Mouse (Mus musculus): ENCODE results near the gene Rnasek. TPM values are rescaled to one million over a fixed set of nuclear protein-coding genes. Genes with fewer than 3 reads are reported as not detected.

The Rnasek gene
- polyA plus RNA-seq, 1 experiment from 2014 or later, result 171 TPM

GRCm38 (mm10) chr11:70221603-70222500, 17.8 kb downstream of the Rnasek start:
- peaks cover 67% of the 10 kb centered on the region for H3K27me3 ChIP-seq (ENCODE audit: insufficient read depth, poor library complexity, severe bottlenecking)
- DNase-seq (ENCODE audit: low spot score), result no peak
- peaks cover 21% of the 10 kb centered on the region for H3K36me3 ChIP-seq
- WGBS, result 10% methylated on average over 14 of the region's 14 CpGs
- H3K9me3 ChIP-seq, result no peaks in the 10 kb centered on the region
- H3K4me3 ChIP-seq, result peak overlapping the region; percentile 73
- H3K27ac ChIP-seq, result peak overlapping the region; percentile 93
- H3K4me1 ChIP-seq (replicated peaks), result peaks cover 52% of the 10 kb centered on the region

- under 1% methylated on average over 28 of the region's 28 CpGs for WGBS
- Histone ChIP-seq H3K27ac (peak within 1 kb of the TSS; percentile 93), H3K36me3 (peaks cover 22% of the 10 kb centered on the region), H3K4me1 (replicated peaks) (peaks cover 44% of the 10 kb centered on the region), H3K4me3 (peak within 1 kb of the TSS; percentile 73), H3K9me3 (no peaks in the 10 kb centered on the region), H3K27me3 (ENCODE audit: insufficient read depth, poor library complexity, severe bottlenecking) (peaks cover 67% of the 10 kb centered on the region)
- peak; percentile 95 for DNase-seq (ENCODE audit: low spot score)
These were observed 18.7 kb downstream of the Rnasek start, which contains the start of gene Slc16a13 for GRCm38 (mm10) chr11:70220731-70221602. Gene Slc16a13 (minus strand): TSS chr11:70221064.

GRCm38 (mm10) chr11:70220323-70220722, 19.3 kb downstream of the Rnasek start:
- Histone ChIP-seq H3K27me3 (ENCODE audit: insufficient read depth, poor library complexity, severe bottlenecking) (peaks cover 67% of the 10 kb centered on the region), H3K4me3 (peak overlapping the region; percentile 73), H3K27ac (peak overlapping the region; percentile 93), H3K36me3 (peaks cover 22% of the 10 kb centered on the region), H3K4me1 (replicated peaks) (peaks cover 48% of the 10 kb centered on the region), H3K9me3 (no peaks in the 10 kb centered on the region)
- 1% methylated on average over 24 of the region's 24 CpGs for WGBS
- DNase-seq (ENCODE audit: low spot score), result no peak

GRCm38 (mm10) chr11:70219873-70220272, 19.8 kb downstream of the Rnasek start:
- DNase-seq (ENCODE audit: low spot score), result no peak
- Histone ChIP-seq H3K9me3 (no peaks in the 10 kb centered on the region), H3K27me3 (ENCODE audit: insufficient read depth, poor library complexity, severe bottlenecking) (peaks cover 67% of the 10 kb centered on the region), H3K4me3 (peak overlapping the region; percentile 73), H3K27ac (peak overlapping the region; percentile 93), H3K36me3 (peaks cover 22% of the 10 kb centered on the region), H3K4me1 (replicated peaks) (peaks cover 52% of the 10 kb centered on the region)
- WGBS, result 56% methylated on average over 7 of the region's 7 CpGs

- Histone ChIP-seq H3K36me3 (peaks cover 22% of the 10 kb centered on the region), H3K27ac (0 out of 2 replicates have a peak overlapping the region, but pooled peaks have one; percentile 16), H3K4me1 (replicated peaks) (peaks cover 62% of the 10 kb centered on the region), H3K4me3 (peak overlapping the region; percentile 73), H3K27me3 (ENCODE audit: insufficient read depth, poor library complexity, severe bottlenecking) (peaks cover 67% of the 10 kb centered on the region), H3K9me3 (no peaks in the 10 kb centered on the region)
- WGBS, result 88% methylated on average over 15 of the region's 15 CpGs
- no peak for DNase-seq (ENCODE audit: low spot score)
These were observed 20.7 kb downstream of the Rnasek start for GRCm38 (mm10) chr11:70218741-70219470.

- Histone ChIP-seq H3K36me3 (peaks cover 22% of the 10 kb centered on the region), H3K4me3 (no peak overlapping the region), H3K9me3 (no peaks in the 10 kb centered on the region), H3K4me1 (replicated peaks) (peaks cover 66% of the 10 kb centered on the region), H3K27me3 (ENCODE audit: insufficient read depth, poor library complexity, severe bottlenecking) (peaks cover 69% of the 10 kb centered on the region), H3K27ac (no peak overlapping the region)
- 91% methylated on average over 4 of the region's 4 CpGs for WGBS
- no peak for DNase-seq (ENCODE audit: low spot score)
These were observed 21.6 kb downstream of the Rnasek start for GRCm38 (mm10) chr11:70218039-70218438.

GRCm38 (mm10) chr11:70216103-70216502, 23.5 kb downstream of the Rnasek start:
- WGBS, result 50% methylated on average over 3 of the region's 3 CpGs
- Histone ChIP-seq H3K36me3 (peaks cover 22% of the 10 kb centered on the region), H3K4me1 (replicated peaks) (peaks cover 52% of the 10 kb centered on the region), H3K9me3 (no peaks in the 10 kb centered on the region), H3K27me3 (ENCODE audit: insufficient read depth, poor library complexity, severe bottlenecking) (peaks cover 73% of the 10 kb centered on the region), H3K27ac (no peak overlapping the region), H3K4me3 (no peak overlapping the region)
- no peak for DNase-seq (ENCODE audit: low spot score)

- H3K4me1 ChIP-seq (replicated peaks), result peaks cover 45% of the 10 kb centered on the region
- no peak overlapping the region for H3K27ac ChIP-seq
- peak overlapping the region; percentile 50 for H3K4me3 ChIP-seq
- no peak for DNase-seq (ENCODE audit: low spot score)
- WGBS, result 9% methylated on average over 22 of the region's 22 CpGs
- no peaks in the 10 kb centered on the region for H3K9me3 ChIP-seq
- H3K36me3 ChIP-seq, result peaks cover 22% of the 10 kb centered on the region
- peaks cover 73% of the 10 kb centered on the region for H3K27me3 ChIP-seq (ENCODE audit: insufficient read depth, poor library complexity, severe bottlenecking)
These were observed 24.3 kb downstream of the Rnasek start for GRCm38 (mm10) chr11:70215301-70215700.

- no peaks in the 10 kb centered on the region for H3K9me3 ChIP-seq
- peaks cover 73% of the 10 kb centered on the region for H3K27me3 ChIP-seq (ENCODE audit: insufficient read depth, poor library complexity, severe bottlenecking)
- H3K4me3 ChIP-seq, result peak overlapping the region; percentile 50
- WGBS, result 2% methylated on average over 18 of the region's 18 CpGs
- no peak overlapping the region for H3K27ac ChIP-seq
- peaks cover 22% of the 10 kb centered on the region for H3K36me3 ChIP-seq
- DNase-seq (ENCODE audit: low spot score), result no peak
- peaks cover 41% of the 10 kb centered on the region for H3K4me1 ChIP-seq (replicated peaks)
These were observed 24.8 kb downstream of the Rnasek start for GRCm38 (mm10) chr11:70214856-70215209.

- H3K4me3 ChIP-seq, result peak overlapping the region; percentile 50
- peaks cover 22% of the 10 kb centered on the region for H3K36me3 ChIP-seq
- peaks cover 73% of the 10 kb centered on the region for H3K27me3 ChIP-seq (ENCODE audit: insufficient read depth, poor library complexity, severe bottlenecking)
- under 1% methylated on average over 46 of the region's 46 CpGs for WGBS
- H3K9me3 ChIP-seq, result no peaks in the 10 kb centered on the region
- peaks cover 36% of the 10 kb centered on the region for H3K4me1 ChIP-seq (replicated peaks)
- DNase-seq (ENCODE audit: low spot score), result peak; percentile 52
- peak overlapping the region; percentile 60; the same call in 1 of the 2 replicates for H3K27ac ChIP-seq
These were observed 25.3 kb downstream of the Rnasek start for GRCm38 (mm10) chr11:70214191-70214855.

- DNase-seq (ENCODE audit: low spot score), result no peak
- peaks cover 19% of the 10 kb centered on the region for H3K36me3 ChIP-seq
- peaks cover 30% of the 10 kb centered on the region for H3K4me1 ChIP-seq (replicated peaks)
- no peaks in the 10 kb centered on the region for H3K9me3 ChIP-seq
- WGBS, result 6% methylated on average over 26 of the region's 26 CpGs
- 0 out of 2 replicates have a peak overlapping the region, but pooled peaks have one; percentile 60 for H3K27ac ChIP-seq
- peak overlapping the region; percentile 50 for H3K4me3 ChIP-seq
- H3K27me3 ChIP-seq (ENCODE audit: insufficient read depth, poor library complexity, severe bottlenecking), result peaks cover 67% of the 10 kb centered on the region
These were observed 25.9 kb downstream of the Rnasek start for GRCm38 (mm10) chr11:70213736-70214135.

GRCm38 (mm10) chr11:70212896-70213295, 26.7 kb downstream of the Rnasek start:
- peak; percentile 47 for DNase-seq (ENCODE audit: low spot score)
- no peak overlapping the region for H3K27ac ChIP-seq
- H3K9me3 ChIP-seq, result no peaks in the 10 kb centered on the region
- 15% methylated on average over 9 of the region's 9 CpGs for WGBS
- peaks cover 61% of the 10 kb centered on the region for H3K27me3 ChIP-seq (ENCODE audit: insufficient read depth, poor library complexity, severe bottlenecking)
- peaks cover 11% of the 10 kb centered on the region for H3K36me3 ChIP-seq
- no peak overlapping the region for H3K4me3 ChIP-seq
- H3K4me1 ChIP-seq (replicated peaks), result peaks cover 25% of the 10 kb centered on the region
